Mouse (Mus musculus) lung, postnatal 0 days (tissue): ENCODE results near the gene Npw.

Experiments
- CTCF ChIP-seq: IDR thresholded peaks from 2 replicates; pipeline ENCODE4 v1.5.1; 2016; ENCODE audit warnings: antibody characterized with exemption, mild to moderate bottlenecking
- EP300 ChIP-seq: IDR thresholded peaks from 2 replicates; pipeline ENCODE4 v1.6.1; 2016; ENCODE audit warnings: antibody characterized with exemption, mild to moderate bottlenecking, control low read depth

GRCm38 (mm10) chr17:24692385-24692784, 34.1 kb upstream of the Npw start:
- no peak for TF ChIP-seq EP300
- TF ChIP-seq CTCF: no peak
